In the genomic region with DNA sequence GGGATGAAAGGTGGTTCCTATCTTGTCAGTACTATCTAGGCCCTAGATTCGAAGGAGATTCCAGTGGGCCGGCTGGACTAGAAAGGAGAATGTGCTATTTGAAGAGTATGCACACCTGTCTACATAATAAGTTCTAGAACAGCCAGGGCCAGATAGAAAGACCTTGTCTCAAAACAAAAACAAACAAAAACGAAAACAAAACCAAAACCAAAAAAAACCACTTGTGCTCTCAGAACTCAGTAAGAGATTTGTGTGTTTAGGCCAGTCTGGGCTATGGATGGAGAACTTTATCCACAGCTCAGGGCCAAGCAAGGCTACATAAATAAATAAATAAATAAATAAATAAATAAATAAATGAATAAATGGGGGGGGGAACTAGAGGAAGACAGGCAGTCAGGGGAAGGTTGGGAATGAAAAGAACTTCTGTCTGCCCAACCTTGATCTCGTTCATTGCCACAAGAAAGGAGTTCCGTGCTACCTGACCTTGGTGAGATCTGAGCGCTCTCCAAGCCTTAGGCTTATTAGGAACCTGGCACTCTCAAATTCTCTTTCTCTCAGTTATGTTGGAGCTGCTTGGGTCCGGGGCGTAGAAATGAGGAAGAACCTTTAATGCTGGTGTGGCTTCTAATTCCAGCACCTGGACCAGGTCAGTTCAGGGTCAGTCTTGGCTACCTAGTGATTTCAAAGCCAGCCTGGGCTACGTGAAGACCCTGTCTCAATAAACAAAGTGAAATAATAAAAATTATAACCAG, we compare ENCODE assay signal across 14 mouse cellular contexts. TPM values are rescaled to one million over a fixed set of nuclear protein-coding genes. Genes with fewer than 3 reads are reported as not detected.
DNase-seq lines count a peak whose midpoint lies in the region; ATAC-seq and TF ChIP-seq lines count a peak whose summit lies in the region.
"Had no signal": no experiment of that assay in that cellular context is flagged by ENCODE, and none has a peak within 500 bp of the region (broad histone marks: within the 10 kb centered on the region; RNA-seq: fewer than 3 reads in every experiment).

No protein-coding gene starts in this region.

- ATAC-seq in kidney, embryonic 16.5 days (ENCODE audit: low FRiP score, low TSS enrichment), result no peak
- ATAC-seq in intestine, postnatal 0 days, result no peak
- no peak for ATAC-seq in stomach, embryonic 14.5 days (ENCODE audit: insufficient number of reproducible peaks, insufficient read depth, low FRiP score, low read depth)
- ATAC-seq in midbrain, embryonic 11.5 days (ENCODE audit: low FRiP score), result no peak

- H3K27me3 ChIP-seq in kidney, embryonic 16.5 days (ENCODE audit: insufficient read depth, low read length), result no peaks in the 10 kb centered on the region
- no peaks in the 10 kb centered on the region for H3K27me3 ChIP-seq in intestine, postnatal 0 days (replicated peaks; ENCODE audit: control insufficient read depth, insufficient read depth, low read length)
- no peaks in the 10 kb centered on the region for H3K27me3 ChIP-seq in stomach, embryonic 14.5 days (ENCODE audit: control insufficient read depth, insufficient read depth, low read length)
- no peaks in the 10 kb centered on the region for H3K27me3 ChIP-seq in midbrain, embryonic 11.5 days (ENCODE audit: control insufficient read depth, insufficient read depth, low read length)

- H3K9ac ChIP-seq in kidney, embryonic 16.5 days (replicated peaks; ENCODE audit: low read length), result no peak overlapping the region; the same call in 1 of the 2 replicates
- no peak overlapping the region for H3K9ac ChIP-seq in ES-E14 (ENCODE audit: insufficient read depth, low read depth, low read length, poor library complexity, severe bottlenecking)
- H3K9ac ChIP-seq in intestine, postnatal 0 days (ENCODE audit: low read depth, low read length), result no peak overlapping the region
- no peak overlapping the region; the same call in 1 of the 2 replicates for H3K9ac ChIP-seq in stomach, embryonic 14.5 days (replicated peaks; ENCODE audit: low read depth, low read length)
- no peak overlapping the region for H3K9ac ChIP-seq in midbrain, embryonic 11.5 days (ENCODE audit: low read length)
- H3K9ac ChIP-seq: limb, embryonic 12.5 days had no signal

- no peaks in the 10 kb centered on the region for H3K36me3 ChIP-seq in kidney, embryonic 16.5 days (ENCODE audit: insufficient read depth, low read length)
- H3K36me3 ChIP-seq in ES-E14 (ENCODE audit: control insufficient read depth, insufficient read depth, low read length, poor library complexity, severe bottlenecking), result peaks cover 3% of the 10 kb centered on the region; the same call in 1 of the 2 replicates
- no peaks in the 10 kb centered on the region for H3K36me3 ChIP-seq in intestine, postnatal 0 days (ENCODE audit: control insufficient read depth, insufficient read depth)
- H3K36me3 ChIP-seq in stomach, embryonic 14.5 days (ENCODE audit: control insufficient read depth, insufficient read depth, low read length), result no peaks in the 10 kb centered on the region
- no peaks in the 10 kb centered on the region for H3K36me3 ChIP-seq in midbrain, embryonic 11.5 days (ENCODE audit: control insufficient read depth, insufficient read depth, low read length)
- H3K36me3 ChIP-seq: limb, embryonic 12.5 days had no signal

- no peak for DNase-seq in kidney, postnatal 10 days
- DNase-seq in ES-E14 (ENCODE audit: low read depth, low spot score), result no peak
- no peak for DNase-seq in midbrain, embryonic 11.5 days (ENCODE audit: low spot score, missing footprints)
- no peak for DNase-seq in adrenal gland, postnatal 25 days
- DNase-seq: cerebellum, adult 18-20 months; heart, postnatal 14 days had no signal

- WGBS in kidney, embryonic 16.5 days, result 84% methylated on average over 9 of the region's 9 CpGs
- 44% methylated on average over 9 of the region's 9 CpGs for WGBS in intestine, postnatal 0 days
- WGBS in stomach, embryonic 14.5 days, result 76% methylated on average over 9 of the region's 9 CpGs
- 82% methylated on average over 9 of the region's 9 CpGs for WGBS in midbrain, embryonic 11.5 days

- in situ Hi-C loops in ES-E14 (cut with MboI; ENCODE audit: low sequenced_read_pairs in 2 of 2, unreplicated experiment in 2 of 2), result no loop called here

- H3K4me1 ChIP-seq in kidney, embryonic 16.5 days (ENCODE audit: insufficient read depth, low read length), result peaks cover 28% of the 10 kb centered on the region
- peaks cover 22 to 26% of the 10 kb centered on the region in 2 experiments for H3K4me1 ChIP-seq in ES-E14 (ENCODE audit: control insufficient read depth in 2 of 2, insufficient read depth in 2 of 2, low read length in 2 of 2, poor library complexity in 1 of 2)
- peaks cover 2% of the 10 kb centered on the region; the same call in 1 of the 2 replicates for H3K4me1 ChIP-seq in intestine, postnatal 0 days (replicated peaks; ENCODE audit: control insufficient read depth, insufficient read depth, low read length)
- H3K4me1 ChIP-seq in stomach, embryonic 14.5 days (ENCODE audit: control insufficient read depth, insufficient read depth, low read length), result 0 out of 2 replicates have a peak, but pooled peaks cover 4% of the 10 kb centered on the region
- no peaks in the 10 kb centered on the region; the same call in 1 of the 2 replicates for H3K4me1 ChIP-seq in midbrain, embryonic 11.5 days (ENCODE audit: control insufficient read depth, insufficient read depth, low read length)

- H3K9me3 ChIP-seq in kidney, embryonic 16.5 days (ENCODE audit: low read length), result no peaks in the 10 kb centered on the region
- no peaks in the 10 kb centered on the region for H3K9me3 ChIP-seq in ES-E14 (ENCODE audit: control insufficient read depth, insufficient read depth, low read depth, low read length)
- H3K9me3 ChIP-seq in intestine, postnatal 0 days (ENCODE audit: control insufficient read depth), result no peaks in the 10 kb centered on the region
- H3K9me3 ChIP-seq in stomach, embryonic 14.5 days (ENCODE audit: control insufficient read depth, low read depth, low read length), result no peaks in the 10 kb centered on the region
- no peaks in the 10 kb centered on the region for H3K9me3 ChIP-seq in midbrain, embryonic 11.5 days (ENCODE audit: control insufficient read depth, low read length)
- H3K9me3 ChIP-seq: limb, embryonic 12.5 days had no signal

- no peak for TF ChIP-seq CTCF in intestine, postnatal 0 days (IDR thresholded peaks at IDR 0.05; ENCODE audit: low read depth)

- no peak overlapping the region for H3K4me2 ChIP-seq in kidney, embryonic 16.5 days (replicated peaks; ENCODE audit: low read depth, low read length)
- peak overlapping the region; percentile 44; the same call in 1 of the 2 replicates for H3K4me2 ChIP-seq in intestine, postnatal 0 days (replicated peaks; ENCODE audit: low read depth)
- no peak overlapping the region for H3K4me2 ChIP-seq in stomach, embryonic 14.5 days (replicated peaks; ENCODE audit: low read depth, low read length)
- no peak overlapping the region for H3K4me2 ChIP-seq in midbrain, embryonic 11.5 days
- H3K4me2 ChIP-seq: limb, embryonic 12.5 days had no signal

- H3K4me3 ChIP-seq in kidney, embryonic 16.5 days (ENCODE audit: low read length), result no peak overlapping the region
- H3K4me3 ChIP-seq in ES-E14 (ENCODE audit: insufficient read depth in 1 of 2, low read depth in 1 of 2, low read length in 2 of 2, poor library complexity in 1 of 2, severe bottlenecking in 1 of 2), result 0 out of 4 replicates have a peak overlapping the region, but pooled peaks of 1 of the 2 experiments have one; percentile 28
- no peak overlapping the region for H3K4me3 ChIP-seq in intestine, postnatal 0 days (ENCODE audit: low read depth, low read length)
- H3K4me3 ChIP-seq in stomach, embryonic 14.5 days (ENCODE audit: low read depth, low read length), result no peak overlapping the region
- no peak overlapping the region for H3K4me3 ChIP-seq in midbrain, embryonic 11.5 days (ENCODE audit: low read depth, low read length)
- H3K4me3 ChIP-seq: layer of hippocampus, adult 2 months; limb, embryonic 12.5 days had no signal

- H3K27ac ChIP-seq in kidney, embryonic 16.5 days (ENCODE audit: low read length), result peak overlapping the region; percentile 54
- H3K27ac ChIP-seq in ES-E14 (ENCODE audit: insufficient read depth, low read depth, low read length, poor library complexity, severe bottlenecking), result peak overlapping the region; percentile 61; the same call in 1 of the 2 replicates
- H3K27ac ChIP-seq in intestine, postnatal 0 days (ENCODE audit: low read depth, low read length), result peak overlapping the region; percentile 96
- H3K27ac ChIP-seq in stomach, embryonic 14.5 days (ENCODE audit: low read length), result peak overlapping the region; percentile 74
- no peak overlapping the region for H3K27ac ChIP-seq in midbrain, embryonic 11.5 days (ENCODE audit: low read depth, low read length)
- H3K27ac ChIP-seq: layer of hippocampus, adult 2 months; limb, embryonic 12.5 days had no signal

TF ChIP-seq in ES-E14, 5 proteins besides CTCF, POLR2A, EP300 and RAD21 (continues in another document):
- no peak for TF ChIP-seq HCFC1 (IDR thresholded peaks at IDR 0.05; ENCODE audit: borderline replicate concordance, insufficient read depth, low read length)
- TF ChIP-seq ZNF384 (IDR thresholded peaks at IDR 0.05; ENCODE audit: low read depth, low read length), result no peak
- TF ChIP-seq CHD2 (IDR thresholded peaks at IDR 0.05; ENCODE audit: low read depth, low read length), result no peak

RNA-seq across cellular contexts. Expression of a gene that starts 3.9 kb away (rescaled TPM):
- 51.2 and 51.4 TPM in 2 replicates for polyA plus RNA-seq in kidney, embryonic 16.5 days (2015; fragmentation: Nextera tagmentation; extraction: Ambion mirVana)
- 106 and 117 TPM in 2 replicates for total RNA-seq in ES-E14 (2012; rRNA removed)
- polyA plus RNA-seq in intestine, postnatal 0 days (2015; fragmentation: Nextera tagmentation; extraction: Ambion mirVana), result 60.2 and 60.6 TPM in 2 replicates
- polyA plus RNA-seq in stomach, embryonic 14.5 days (2014; fragmentation: Nextera tagmentation; extraction: Ambion mirVana), result 56.1 and 60.7 TPM in 2 replicates
- 72.3 and 83.0 TPM in 2 replicates for polyA plus RNA-seq in midbrain, embryonic 11.5 days (2014; fragmentation: Nextera tagmentation; extraction: Ambion mirVana)
- total RNA-seq in adrenal gland, postnatal 25 days (2021), result 27.9 and 48.4 TPM in 2 replicates

RNA-seq across cellular contexts. Expression of a gene that starts 17.2 kb away (rescaled TPM):
- 6.1 and 6.8 TPM in 2 replicates for polyA plus RNA-seq in kidney, embryonic 16.5 days (2015; fragmentation: Nextera tagmentation; extraction: Ambion mirVana)
- total RNA-seq in ES-E14 (2012; rRNA removed), result 3.7 and 6.1 TPM in 2 replicates
- polyA plus RNA-seq in intestine, postnatal 0 days (2015; fragmentation: Nextera tagmentation; extraction: Ambion mirVana), result 4.9 and 6.6 TPM in 2 replicates
- 9.8 and 12.8 TPM in 2 replicates for polyA plus RNA-seq in stomach, embryonic 14.5 days (2014; fragmentation: Nextera tagmentation; extraction: Ambion mirVana)
- 17.8 and 18.1 TPM in 2 replicates for polyA plus RNA-seq in midbrain, embryonic 11.5 days (2014; fragmentation: Nextera tagmentation; extraction: Ambion mirVana)
- 8.5 and 8.9 TPM in 2 replicates for total RNA-seq in adrenal gland, postnatal 25 days (2021)

RNA-seq across cellular contexts. Expression of a gene that starts 36.0 kb away (rescaled TPM):
- 0.15 and 0.32 TPM in 2 replicates for polyA plus RNA-seq in kidney, embryonic 16.5 days (2015; fragmentation: Nextera tagmentation; extraction: Ambion mirVana)
- 0.22 and 0.37 TPM in 2 replicates for total RNA-seq in ES-E14 (2012; rRNA removed)
- 0.14 TPM in 1 of 2 replicates, not detected in the other for polyA plus RNA-seq in intestine, postnatal 0 days (2015; fragmentation: Nextera tagmentation; extraction: Ambion mirVana)
- polyA plus RNA-seq in stomach, embryonic 14.5 days (2014; fragmentation: Nextera tagmentation; extraction: Ambion mirVana), result 0.22 TPM in 1 of 2 replicates, not detected in the other
- 0.08 and 0.14 TPM in 2 replicates for polyA plus RNA-seq in midbrain, embryonic 11.5 days (2014; fragmentation: Nextera tagmentation; extraction: Ambion mirVana)
- total RNA-seq in adrenal gland, postnatal 25 days (2021), result not detected in 2 replicates
- total RNA-seq: granulocyte monocyte progenitor cell, adult 5-6 weeks; heart, postnatal 14 days; midbrain, postnatal 0 days; neutrophil, adult 5-6 weeks had no signal
